Mouse (Mus musculus) inflammation-experienced regulatory T-cells, adult 16 weeks (primary cell): Measurements from ENCODE around the gene Gm20538. TPM values are rescaled to one million over a fixed set of nuclear protein-coding genes. Genes with fewer than 3 reads are reported as not detected.

Source experiments
- polyA plus RNA-seq: library from polyadenylated mRNA; unstranded; fragments of 100-300 nt; shearing (Covaris generic); gene quantifications from one replicate; pipeline ENCODE4 v1.2.1, GENCODE M21; 2017

The Gm20538 gene
- polyA plus RNA-seq = 1.7 TPM

DNA sequence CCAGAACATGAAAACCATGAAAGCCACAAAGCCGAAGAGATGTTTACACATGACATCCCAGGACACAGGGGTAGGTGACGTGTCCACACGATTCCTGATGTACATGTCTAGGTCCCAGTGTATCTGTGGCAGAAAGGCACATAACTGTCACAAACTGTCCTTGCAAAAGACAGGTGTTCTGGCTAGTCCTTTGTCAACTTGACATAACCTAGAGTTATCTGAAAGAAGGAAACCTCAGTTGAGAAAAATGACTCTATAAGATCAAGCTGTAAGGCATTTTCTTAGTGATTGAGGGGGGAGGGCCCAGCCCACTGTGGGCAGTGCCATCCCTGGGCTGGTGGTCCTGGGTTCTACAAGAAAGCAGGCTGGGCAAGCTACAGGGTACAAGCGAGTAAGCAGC is at the start of gene Gm20538:
Gene Gm20538, minus strand, starts transcription at position 101 of the 400 bp plus-strand sequence.

GRCm38 (mm10) chr19:44562652-44563206 is 10.1 kb upstream of the Gm20538 start, which contains the start of gene Hif1an:
Gene Hif1an (plus strand): TSS chr19:44562850.

DNA sequence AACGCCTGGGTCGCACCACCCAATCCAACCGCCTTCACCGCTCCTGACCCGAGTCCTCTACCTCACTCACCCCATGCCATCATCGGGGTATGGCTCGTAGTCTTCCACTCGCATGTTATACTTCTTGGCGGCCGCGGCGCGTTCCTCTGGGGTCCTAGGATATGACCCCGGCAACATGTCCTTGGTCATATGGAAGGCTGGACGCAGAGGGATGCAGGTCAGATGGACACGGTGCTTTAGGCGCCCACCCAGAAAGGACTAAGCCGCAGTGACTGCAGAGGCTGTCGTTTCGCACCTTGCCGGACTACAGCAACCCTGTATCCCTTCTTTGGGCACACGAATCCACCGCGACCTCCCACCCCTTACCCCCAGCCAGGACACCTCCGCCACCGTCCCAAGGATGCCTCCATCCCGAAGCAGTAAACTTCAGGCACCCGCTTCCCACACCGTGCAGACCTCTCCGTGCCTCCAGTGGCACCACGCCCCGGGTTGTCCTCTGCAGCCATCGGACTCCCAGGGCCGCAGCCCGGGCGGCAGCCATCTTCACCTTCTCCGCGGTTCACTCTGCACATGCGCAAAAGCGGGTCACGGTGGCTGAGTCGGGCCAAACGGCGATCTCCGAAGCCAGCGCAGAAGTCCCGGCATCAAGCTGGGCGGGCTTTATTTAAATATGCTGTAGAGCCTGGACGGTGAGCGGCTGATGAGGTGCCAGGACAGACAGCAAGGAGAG is 2.4 kb upstream of the Gm20538 start, which contains the start of gene Ndufb8:
Gene Ndufb8, minus strand, starts transcription at position 580 of the 730 bp plus-strand sequence.

DNA sequence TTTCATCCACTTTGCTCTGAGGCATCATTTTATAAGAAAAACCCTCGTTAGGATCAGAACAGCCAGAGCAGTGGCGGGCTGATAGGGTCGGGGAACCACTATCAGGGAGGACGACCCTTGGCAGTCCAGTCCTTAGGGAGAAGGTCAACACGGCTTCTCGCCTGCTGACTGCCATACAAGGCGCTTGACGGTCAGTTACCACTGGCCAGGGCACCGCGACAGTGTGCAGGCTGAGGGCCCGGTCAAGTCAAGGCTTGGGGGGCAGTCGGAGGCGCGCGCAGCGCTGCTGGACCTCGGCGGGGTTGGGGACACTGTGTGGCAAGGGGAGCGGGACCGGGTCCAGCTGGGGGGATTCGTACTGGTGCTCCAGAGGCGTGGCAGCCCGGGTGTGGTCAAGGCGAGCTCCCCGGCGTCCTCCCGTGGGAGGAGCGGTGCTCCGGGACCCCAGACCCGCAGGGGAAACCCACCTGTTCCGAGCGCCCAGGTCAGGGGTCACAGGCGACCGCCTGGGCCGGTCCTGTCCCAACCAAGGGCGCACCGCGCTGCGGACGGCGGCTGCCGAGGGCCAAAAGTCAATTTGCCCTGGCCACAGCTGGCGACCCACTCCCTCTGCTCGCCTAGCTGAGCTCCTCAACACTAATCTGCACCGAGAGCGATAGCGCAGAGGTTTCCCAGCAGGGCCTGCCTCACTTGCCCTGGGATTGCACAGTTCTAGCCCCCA is 7.2 kb downstream of the Gm20538 start, which contains the start of gene Sec31b:
Gene Sec31b, minus strand, starts transcription at position 544 of the 721 bp plus-strand sequence.

Other genes with a start within 250 kb of the Gm20538 start
- gene Scd4, start 219.7 kb downstream of the Gm20538 start, polyA plus RNA-seq = 0.33 TPM
- 2.1 TPM for gene Scd1, start 145.0 kb downstream of the Gm20538 start, polyA plus RNA-seq
- not detected for gene Wnt8b, start 59.4 kb downstream of the Gm20538 start, polyA plus RNA-seq
- 5.7 TPM for gene Sec31b, start 7.0 kb downstream of the Gm20538 start, polyA plus RNA-seq
- gene Ndufb8, start 2.6 kb upstream of the Gm20538 start, polyA plus RNA-seq = 338 TPM
- 50.6 TPM for gene Hif1an, start 10.0 kb upstream of the Gm20538 start, polyA plus RNA-seq
- gene Pax2, start 203.2 kb upstream of the Gm20538 start, polyA plus RNA-seq = not detected